Mouse (Mus musculus): ENCODE results near the gene Gm45618.

Gene Gm45618

DNA sequence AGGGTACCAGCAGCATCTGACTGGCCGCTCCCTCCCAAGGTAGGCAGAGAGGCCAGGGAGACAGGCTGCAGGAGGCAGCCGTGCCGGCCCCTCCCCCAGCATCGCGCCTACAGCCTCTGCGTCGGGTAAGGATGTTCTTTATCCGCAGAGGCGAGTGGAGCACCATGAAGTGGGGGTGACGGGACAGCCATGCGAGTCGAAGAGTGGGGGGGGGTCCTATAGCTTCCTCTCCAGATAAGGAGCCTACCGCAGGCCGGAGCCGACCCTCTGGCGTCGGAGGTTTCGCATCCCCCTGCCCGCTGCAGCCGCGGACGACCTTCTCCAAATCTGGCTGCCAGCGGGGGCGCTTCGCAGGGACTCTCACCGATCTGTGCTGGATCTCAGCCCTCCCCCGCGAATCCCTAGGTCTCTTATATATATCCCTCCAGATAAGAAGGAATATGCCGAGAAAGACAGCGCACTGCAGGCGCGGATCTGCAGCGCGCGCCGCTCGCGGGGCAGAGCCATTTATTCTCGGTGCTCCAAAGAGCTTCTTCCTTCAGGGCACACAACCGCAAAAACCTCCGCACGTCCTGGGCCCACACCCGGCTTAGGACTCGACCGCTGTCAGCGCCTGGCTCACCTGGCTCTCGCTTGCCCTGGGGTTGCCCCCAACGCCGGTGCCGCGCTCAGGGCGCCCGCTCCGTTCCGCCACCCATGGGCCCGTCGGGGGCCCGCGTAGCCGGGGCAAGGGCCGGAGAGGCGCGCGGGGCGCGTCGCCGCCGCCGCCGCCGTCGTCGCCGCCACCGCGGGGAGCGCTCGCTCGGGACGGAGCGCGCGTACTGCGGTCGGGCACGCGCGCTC, 26.0 kb downstream of the Gm45618 start:
- DNase-seq (ENCODE audit: low spot score in 2 of 2) = peak; percentile 77 to 78

DNA sequence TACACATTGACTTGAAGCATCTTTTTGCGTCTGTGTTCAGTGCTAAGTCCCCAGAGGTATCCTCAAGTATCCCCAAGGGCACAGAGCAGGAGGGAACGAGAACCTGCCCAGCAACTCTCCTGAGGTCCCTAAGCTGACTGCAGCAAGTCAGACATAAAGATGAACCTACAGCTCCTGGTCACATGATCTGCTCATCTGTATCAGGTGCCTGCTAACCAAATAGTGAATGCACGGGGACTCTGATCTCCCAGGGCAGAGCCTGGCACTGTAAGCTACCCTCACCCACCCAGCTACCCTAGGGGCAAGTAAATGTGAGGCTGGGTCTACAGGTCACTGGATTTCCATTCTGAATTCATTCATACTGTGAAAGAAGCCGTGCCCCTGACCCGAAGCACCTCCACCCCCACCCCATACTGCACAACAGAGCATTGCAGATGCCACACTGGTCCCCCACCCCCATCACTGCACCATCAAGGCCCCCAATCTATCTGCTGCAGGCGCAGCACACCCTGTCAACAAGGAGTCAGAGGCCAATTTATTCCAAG, 26.8 kb downstream of the Gm45618 start:
- peak in 1 of 2 experiments; percentile 33 for DNase-seq (ENCODE audit: low spot score in 2 of 2)

DNA sequence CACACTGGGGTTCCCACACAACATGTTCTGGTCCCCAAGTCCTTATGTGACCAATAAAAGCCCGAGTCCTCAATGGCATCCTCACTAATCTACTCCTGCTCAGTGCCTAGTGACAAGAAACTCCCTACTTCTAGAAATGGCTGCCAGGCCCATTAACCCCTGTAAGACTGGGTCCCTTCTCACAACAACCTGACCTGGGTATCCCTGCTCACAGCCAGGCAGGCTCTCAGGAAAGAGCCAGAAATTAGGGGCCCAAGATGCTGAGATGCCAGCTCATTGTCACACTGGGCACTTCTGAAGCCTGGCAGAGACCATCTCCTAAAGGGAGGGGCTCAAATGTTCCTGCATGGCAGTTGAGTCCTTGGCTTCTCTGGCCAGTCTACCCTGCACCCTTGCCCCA, 27.5 kb downstream of the Gm45618 start:
- no peak for DNase-seq (ENCODE audit: low spot score in 2 of 2)

DNA sequence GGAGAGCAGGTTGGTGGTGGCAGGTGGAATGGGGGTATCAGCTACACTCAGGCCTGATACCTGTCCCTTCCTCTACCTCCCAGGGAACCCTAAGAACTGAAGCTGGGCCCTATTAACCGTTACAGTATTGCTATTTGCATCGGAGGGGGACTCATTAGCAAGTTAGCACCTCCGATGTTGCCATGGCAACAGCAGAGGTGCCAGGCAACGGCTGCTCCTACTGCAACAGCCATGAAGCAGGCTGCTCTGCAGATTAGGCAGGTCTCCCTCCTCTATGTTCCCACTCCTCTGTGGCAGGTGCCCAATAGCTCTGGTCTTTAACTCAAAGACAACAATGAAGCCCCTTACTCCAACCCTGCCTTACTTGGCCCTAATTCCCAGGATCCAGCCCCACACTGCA, 28.7 kb downstream of the Gm45618 start:
- DNase-seq (ENCODE audit: low spot score in 2 of 2) = peak; percentile 82 to 91

DNA sequence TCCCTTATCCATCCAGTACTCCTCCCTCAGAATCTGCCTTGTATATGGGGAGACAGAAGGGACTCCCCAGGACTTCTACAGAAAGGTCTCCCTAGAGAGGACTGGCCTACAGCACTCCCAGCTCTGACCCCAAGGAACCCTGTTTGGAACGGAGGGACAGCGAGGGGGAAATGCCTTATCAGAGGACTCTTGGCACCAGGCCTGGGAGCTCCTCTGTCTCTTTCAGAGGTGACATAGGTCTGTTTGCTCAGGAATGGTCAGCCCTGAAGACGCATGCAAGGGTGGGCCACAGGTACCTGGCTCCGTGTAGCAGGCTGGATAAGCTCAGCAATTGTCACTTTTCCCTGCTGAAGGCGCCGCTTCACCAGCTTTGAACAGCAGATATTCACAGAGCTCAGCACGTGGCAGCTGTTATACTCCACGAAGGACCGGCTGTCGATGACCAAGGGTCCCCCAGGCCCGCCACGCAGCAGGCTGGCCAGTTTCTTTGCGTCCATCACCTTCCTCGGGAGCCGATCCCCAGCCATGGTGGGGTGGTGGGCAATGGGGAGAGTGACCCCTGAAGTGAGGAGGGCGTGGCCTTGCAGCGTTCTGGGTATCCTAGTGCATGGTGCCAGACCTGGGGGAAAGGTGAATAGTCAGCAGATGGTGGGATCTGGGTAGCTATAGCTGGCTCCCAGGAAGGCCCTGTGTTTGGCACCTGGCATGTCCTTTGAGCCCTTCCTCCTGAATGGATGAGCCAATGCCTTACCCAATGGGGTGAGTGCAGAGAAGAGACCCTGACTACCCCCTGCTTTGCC, 30.7 kb downstream of the Gm45618 start:
- peak; percentile 34 to 40 for DNase-seq (ENCODE audit: low spot score in 2 of 2)

DNA sequence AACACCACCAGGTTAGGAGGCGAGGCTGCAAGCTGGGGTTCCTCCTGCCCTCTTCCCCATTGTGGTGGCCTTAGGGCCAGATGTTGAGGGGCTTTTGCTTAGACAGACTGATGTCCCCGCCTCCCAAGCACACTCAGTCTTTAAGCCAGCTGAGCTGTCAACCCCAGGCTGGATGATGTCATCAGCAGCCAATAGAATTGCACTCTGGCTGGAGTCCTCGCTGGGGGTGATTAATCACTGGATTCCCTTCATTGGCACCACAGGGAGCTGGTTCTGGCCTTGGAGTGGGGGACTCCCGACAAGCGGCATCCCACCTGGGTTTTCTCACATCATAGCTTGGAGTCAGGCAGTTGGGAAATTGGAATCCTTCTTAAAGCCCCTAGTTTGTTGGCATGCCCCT, 31.6 kb downstream of the Gm45618 start:
- DNase-seq (ENCODE audit: low spot score in 2 of 2) = peak; percentile 75 to 78

GRCm38 (mm10) chr7:142087069-142087652, 33.4 kb downstream of the Gm45618 start:
- DNase-seq (ENCODE audit: low spot score in 2 of 2) = no peak

DNA sequence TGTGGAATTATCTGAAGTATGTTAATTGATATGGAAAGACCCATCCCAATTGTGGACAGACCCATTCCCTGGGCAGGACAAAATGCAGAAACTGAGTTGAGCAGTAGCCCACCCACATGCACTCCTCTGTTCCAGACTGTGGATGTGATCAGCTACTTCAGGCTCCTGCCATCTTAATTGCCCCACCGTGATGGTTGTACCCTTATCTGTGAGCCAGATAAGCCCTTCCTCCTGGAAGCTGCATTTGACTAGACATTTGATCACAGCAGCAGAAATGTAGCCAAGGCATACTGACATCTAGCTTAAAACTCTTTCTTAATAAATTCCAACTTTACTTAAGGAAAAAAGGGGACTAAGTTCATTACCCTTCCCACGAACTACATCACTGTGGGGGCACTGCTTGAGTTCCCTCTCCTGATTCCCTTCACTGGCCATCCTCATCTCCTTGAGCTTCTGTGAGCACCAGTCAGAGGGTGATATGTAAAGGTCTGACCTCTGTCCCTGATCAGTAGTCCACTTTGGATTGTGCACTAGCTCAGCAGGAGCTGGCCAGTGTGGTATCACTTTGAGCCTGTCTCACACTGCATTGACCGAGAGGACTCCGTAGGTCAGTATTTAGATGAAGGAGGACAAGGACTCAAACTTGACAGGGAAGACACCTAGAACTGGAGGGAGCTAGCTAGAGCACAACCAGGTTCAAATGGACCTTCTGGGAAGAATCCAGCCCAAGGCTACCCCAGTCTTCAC, 34.2 kb downstream of the Gm45618 start:
- DNase-seq (ENCODE audit: low spot score in 2 of 2) = no peak

- peak; percentile 81 to 82 for DNase-seq (ENCODE audit: low spot score in 2 of 2)
These were observed 35.7 kb downstream of the Gm45618 start for GRCm38 (mm10) chr7:142084820-142085219.

DNA sequence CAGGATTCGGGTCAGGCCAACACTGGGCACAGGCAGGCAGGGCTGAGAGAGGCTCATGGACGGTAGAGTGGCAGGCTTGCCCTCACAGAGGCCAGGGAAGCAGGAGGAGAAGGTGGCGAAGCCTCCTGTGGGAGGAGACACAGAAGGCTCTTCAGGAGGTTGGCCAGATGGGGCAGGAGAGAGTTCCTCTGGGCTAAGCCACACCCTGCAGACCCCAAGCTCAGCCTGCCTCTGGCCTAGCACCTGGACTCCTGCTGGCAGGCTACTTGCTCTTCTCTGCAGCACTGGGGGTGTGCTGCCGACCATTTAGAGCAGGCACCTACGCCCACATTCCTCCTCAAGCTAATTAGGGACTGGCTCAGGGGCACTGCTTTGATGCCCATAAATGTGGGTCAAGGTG, 36.1 kb downstream of the Gm45618 start:
- DNase-seq (ENCODE audit: low spot score in 2 of 2) = peak in 1 of 2 experiments; percentile 44

- DNase-seq (ENCODE audit: low spot score in 2 of 2) = peak; percentile 76 to 77
These were observed 36.8 kb downstream of the Gm45618 start for GRCm38 (mm10) chr7:142083588-142084317.

DNA sequence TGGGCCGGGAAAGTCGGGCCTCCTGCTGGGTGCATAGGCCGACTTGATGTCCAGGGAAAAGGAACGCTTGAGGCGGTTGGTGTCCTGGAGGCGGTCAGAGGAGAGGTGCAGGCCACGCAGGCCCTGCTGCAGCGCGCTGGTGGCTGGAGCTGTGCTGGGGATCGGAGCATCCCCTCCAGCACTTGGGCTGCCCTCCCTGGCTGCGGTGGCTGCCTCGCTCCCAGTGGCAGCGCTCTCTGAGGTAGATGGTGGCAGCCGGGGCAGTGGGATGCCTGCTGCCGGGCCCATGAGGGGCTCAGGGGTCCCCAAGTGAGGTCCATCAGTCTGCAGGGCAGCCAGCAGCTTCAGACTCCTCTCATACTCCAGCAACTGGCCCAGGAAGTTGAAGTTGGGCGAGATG, 37.9 kb downstream of the Gm45618 start:
- DNase-seq (ENCODE audit: low spot score in 2 of 2) = peak in 1 of 2 experiments; percentile 26

GRCm38 (mm10) chr7:142082179-142082578, 38.4 kb downstream of the Gm45618 start:
- DNase-seq (ENCODE audit: low spot score in 2 of 2) = no peak

- peak in 1 of 2 experiments; percentile 44 for DNase-seq (ENCODE audit: low spot score in 2 of 2)
These were observed 38.8 kb downstream of the Gm45618 start for GRCm38 (mm10) chr7:142081736-142082135.

GRCm38 (mm10) chr7:142080876-142081275, 39.7 kb downstream of the Gm45618 start:
- DNase-seq (ENCODE audit: low spot score in 2 of 2) = no peak

- no peak for DNase-seq (ENCODE audit: low spot score in 2 of 2)
These were observed 41.2 kb downstream of the Gm45618 start for GRCm38 (mm10) chr7:142079365-142079764.

DNA sequence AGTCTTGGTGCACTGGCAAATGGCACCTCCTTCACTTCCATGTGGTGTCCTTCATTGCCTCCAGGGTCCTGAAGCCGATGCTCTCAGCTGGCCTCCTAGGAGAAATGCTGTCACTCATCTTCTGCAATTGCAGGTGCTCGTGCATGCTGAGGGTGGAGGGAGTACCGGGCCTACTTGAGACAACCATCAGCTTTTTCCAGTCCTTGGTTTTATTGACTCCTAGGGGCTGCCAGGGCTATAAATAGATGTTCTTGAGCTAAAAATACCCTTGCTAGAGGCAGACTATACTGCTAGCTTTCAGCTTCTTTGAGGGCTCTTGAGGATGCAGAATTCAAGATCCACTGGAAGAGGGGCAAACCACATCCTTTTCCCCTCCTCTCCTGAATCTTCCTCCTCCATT, 43.4 kb downstream of the Gm45618 start:
- DNase-seq (ENCODE audit: low spot score in 2 of 2) = peak in 1 of 2 experiments; percentile 63

DNA sequence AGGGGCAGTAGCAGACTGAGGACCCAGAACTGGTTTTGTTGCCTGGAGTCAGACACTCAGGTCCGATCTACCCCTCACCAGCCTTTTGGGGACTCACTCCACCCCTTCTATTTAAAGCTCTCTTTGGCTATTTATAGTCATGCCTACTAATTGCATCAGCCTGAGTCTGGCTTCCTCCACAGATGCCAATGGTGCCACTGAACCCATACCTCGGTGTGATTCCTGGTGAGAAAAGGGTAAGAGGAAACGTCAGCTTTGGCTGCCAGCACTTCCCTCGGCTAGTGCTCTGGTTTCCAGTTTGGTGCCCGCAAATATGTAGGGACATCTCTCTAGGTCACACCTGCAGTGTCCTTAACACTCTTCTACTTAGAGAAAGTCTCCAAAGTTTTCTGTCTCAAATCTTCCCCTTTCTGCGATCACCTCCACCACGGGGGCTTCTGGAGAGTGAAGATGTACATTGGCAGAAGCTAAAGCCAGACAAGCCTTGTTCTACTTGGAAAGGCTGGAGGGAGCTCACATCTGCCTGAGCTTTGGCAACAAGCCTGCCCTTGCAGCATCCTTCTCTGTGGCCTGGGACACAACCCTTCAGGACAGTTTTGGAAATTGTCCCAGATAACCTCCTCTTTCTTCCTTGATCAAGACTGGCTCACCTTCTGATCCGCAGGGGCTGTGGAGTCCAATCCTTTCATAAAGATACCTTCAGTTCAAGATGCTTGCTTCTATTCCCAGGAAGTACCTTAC, 46.2 kb downstream of the Gm45618 start:
- DNase-seq (ENCODE audit: low spot score in 2 of 2) = no peak

- DNase-seq (ENCODE audit: low spot score in 2 of 2) = no peak
These were observed 48.8 kb downstream of the Gm45618 start for GRCm38 (mm10) chr7:142071717-142072116.

DNA sequence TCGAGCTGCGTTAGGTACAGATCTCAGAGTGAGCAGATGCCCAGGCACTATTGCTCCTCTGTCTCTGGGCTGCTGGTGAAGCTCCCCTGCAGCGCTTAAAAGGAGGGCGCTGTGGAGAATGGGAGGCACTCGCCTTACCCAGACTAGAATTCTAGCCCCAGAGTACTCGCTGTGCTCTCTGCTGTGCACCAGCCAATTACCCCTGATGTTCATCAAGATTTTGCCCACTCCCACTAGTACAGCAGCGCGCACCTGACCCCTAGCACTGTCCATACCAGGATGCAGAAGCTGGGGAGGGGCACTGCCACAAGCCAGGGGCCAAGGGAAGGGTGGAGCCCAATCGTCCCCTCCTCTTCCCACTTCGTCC, 49.3 kb downstream of the Gm45618 start:
- peak in 1 of 2 experiments; percentile 31 for DNase-seq (ENCODE audit: low spot score in 2 of 2)

Data from right cerebral cortex, postnatal 10 days (tissue).